Mouse (Mus musculus): ENCODE measurements around the gene Klk4. TPM values are rescaled to one million over a fixed set of nuclear protein-coding genes. Genes with fewer than 3 reads are reported as not detected.

The Klk4 gene
- total RNA-seq, 1 experiment: not detected

DNA sequence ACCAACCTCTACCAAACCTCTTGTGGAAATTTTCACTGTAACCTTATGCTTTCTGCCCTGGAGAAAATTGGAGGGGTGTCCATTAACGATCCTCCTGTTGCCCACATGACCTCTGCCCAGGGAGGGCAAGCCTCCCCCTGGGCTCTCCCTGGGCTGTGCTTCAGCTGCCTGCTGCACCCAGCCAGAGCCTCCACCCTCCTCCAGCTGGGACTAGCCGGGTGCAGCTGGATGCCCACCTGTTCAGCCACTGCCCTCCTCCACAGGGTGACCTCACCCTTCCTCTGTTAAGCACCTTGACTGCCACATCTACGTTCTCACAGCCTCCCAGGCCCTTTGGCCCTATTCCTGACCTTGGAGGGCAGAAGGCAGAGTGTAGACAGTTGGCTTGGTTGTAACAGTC, 53.8 kb downstream of the Klk4 start:
- Histone ChIP-seq H3K9me3 (ENCODE audit: control insufficient read depth, insufficient read depth, low read depth, low read length) (no peaks in the 10 kb centered on the region), H3K36me3 (ENCODE audit: control insufficient read depth, insufficient read depth, low read length, poor library complexity, severe bottlenecking) (no peaks in the 10 kb centered on the region), H3K4me3 (ENCODE audit: insufficient read depth in 1 of 2, low read depth in 1 of 2, low read length in 2 of 2, poor library complexity in 1 of 2, severe bottlenecking in 1 of 2) (no peak overlapping the region), H3K9ac (ENCODE audit: insufficient read depth, low read depth, low read length, poor library complexity, severe bottlenecking) (no peak overlapping the region), H3K4me1 (ENCODE audit: control insufficient read depth in 2 of 2, insufficient read depth in 2 of 2, low read length in 2 of 2, poor library complexity in 1 of 2) (no peaks in the 10 kb centered on the region), H3K27ac (ENCODE audit: insufficient read depth, low read depth, low read length, poor library complexity, severe bottlenecking) (no peak overlapping the region)
- DNase-seq (ENCODE audit: low read depth, low spot score): no peak
- in situ Hi-C loops (cut with MboI; ENCODE audit: low sequenced_read_pairs in 2 of 2, unreplicated experiment in 2 of 2): loop anchor here in 1 of 2 experiments (25.0 kb wide), 1 partner anchor 103 kb away; no protein-coding TSS in a partner anchor
- TF ChIP-seq HCFC1 (IDR thresholded peaks at IDR 0.05; ENCODE audit: borderline replicate concordance, insufficient read depth, low read length) (no peak), ZNF384 (IDR thresholded peaks at IDR 0.05; ENCODE audit: low read depth, low read length) (no peak), MAFK (IDR thresholded peaks at IDR 0.05; ENCODE audit: insufficient read depth, low read depth, low read length) (no peak), ZC3H11A (IDR thresholded peaks at IDR 0.05; ENCODE audit: borderline replicate concordance, low read depth, low read length) (no peak), CHD2 (IDR thresholded peaks at IDR 0.05; ENCODE audit: low read depth, low read length) (no peak)

Other genes starting within 250 kb of the Klk4 start
- gene Ceacam18, start 246.5 kb upstream of the Klk4 start, total RNA-seq (2012; rRNA removed): 0.11 TPM in 1 of 2 replicates, not detected in the other
- gene Siglece, start 221.0 kb upstream of the Klk4 start, total RNA-seq (2012; rRNA removed): not detected in 2 replicates
- gene Ctu1, start 209.1 kb upstream of the Klk4 start, total RNA-seq (2012; rRNA removed): 9.6 and 10.0 TPM in 2 replicates
- 0.18 TPM in 1 of 2 replicates, not detected in the other for gene Klk14, start 190.7 kb upstream of the Klk4 start, total RNA-seq (2012; rRNA removed)
- gene Klk13, start 168.6 kb upstream of the Klk4 start, total RNA-seq (2012; rRNA removed): 0.36 and 1.5 TPM in 2 replicates
- not detected in 2 replicates for gene Klk12, start 112.3 kb upstream of the Klk4 start, total RNA-seq (2012; rRNA removed)
- gene Klk11, start 106.6 kb upstream of the Klk4 start, total RNA-seq (2012; rRNA removed): 1.7 and 2.4 TPM in 2 replicates
- gene Klk10, start 100.1 kb upstream of the Klk4 start, total RNA-seq (2012; rRNA removed): 4.4 TPM in 2 replicates
- 0.13 TPM in 1 of 2 replicates, not detected in the other for gene Klk9, start 89.3 kb upstream of the Klk4 start, total RNA-seq (2012; rRNA removed)
- 24.9 and 63.7 TPM in 2 replicates for gene Klk8, start 83.6 kb upstream of the Klk4 start, total RNA-seq (2012; rRNA removed)
- 0.16 and 0.49 TPM in 2 replicates for gene Klk7, start 69.9 kb upstream of the Klk4 start, total RNA-seq (2012; rRNA removed)
- 0.21 and 0.54 TPM in 2 replicates for gene Klk6, start 56.7 kb upstream of the Klk4 start, total RNA-seq (2012; rRNA removed)
- not detected in 2 replicates for gene Klk5, start 39.2 kb upstream of the Klk4 start, total RNA-seq (2012; rRNA removed)
- gene Klk15, start 52.6 kb downstream of the Klk4 start, total RNA-seq (2012; rRNA removed): not detected in 2 replicates
- not detected in 2 replicates for gene Klk1b8, start 69.5 kb downstream of the Klk4 start, total RNA-seq (2012; rRNA removed)
- gene Klk1b1, start 85.6 kb downstream of the Klk4 start, total RNA-seq (2012; rRNA removed): not detected in 2 replicates
- not detected in 2 replicates for gene Klk1b9, start 94.9 kb downstream of the Klk4 start, total RNA-seq (2012; rRNA removed)
- gene Klk1b11, start 114.7 kb downstream of the Klk4 start, total RNA-seq (2012; rRNA removed): not detected in 2 replicates
- not detected in 2 replicates for gene Klk1b26, start 131.0 kb downstream of the Klk4 start, total RNA-seq (2012; rRNA removed)
- gene Klk1b27, start 171.1 kb downstream of the Klk4 start, total RNA-seq (2012; rRNA removed): not detected in 2 replicates
- not detected in 2 replicates for gene Klk1b21, start 221.2 kb downstream of the Klk4 start, total RNA-seq (2012; rRNA removed)
- not detected in 2 replicates for gene Klk1b22, start 231.5 kb downstream of the Klk4 start, total RNA-seq (2012; rRNA removed)

All from ES-E14 (cell line).